Mouse (Mus musculus): ENCODE measurements at regions not wholly inside any gene's neighbourhood (a gene's known extent, or its start where the extent isn't known, plus 50 kb on each side); places are given as distances from the start of the nearest gene placed in this dataset.

GRCm38 (mm10) chr17:4333091-4333490 is 637.0 kb upstream of the Nox3 start:
- no peak overlapping the region for H3K4me2 ChIP-seq (replicated peaks)
- ATAC-seq, result no peak
- no peak overlapping the region for H3K4me3 ChIP-seq (replicated peaks)
- 92% methylated on average over 4 of the region's 4 CpGs for WGBS
- no peaks in the 10 kb centered on the region for H3K9me3 ChIP-seq
- no peaks in the 10 kb centered on the region for H3K27me3 ChIP-seq (replicated peaks)
- no peaks in the 10 kb centered on the region for H3K36me3 ChIP-seq
- no peak overlapping the region for H3K27ac ChIP-seq
- H3K4me1 ChIP-seq (replicated peaks), result no peaks in the 10 kb centered on the region
- no peak overlapping the region for H3K9ac ChIP-seq

- H3K36me3 ChIP-seq, result no peaks in the 10 kb centered on the region
- H3K4me2 ChIP-seq (replicated peaks), result no peak overlapping the region
- ATAC-seq, result no peak
- H3K4me3 ChIP-seq (replicated peaks), result no peak overlapping the region
- H3K9me3 ChIP-seq, result no peaks in the 10 kb centered on the region
- no peaks in the 10 kb centered on the region for H3K27me3 ChIP-seq (replicated peaks)
- no peak overlapping the region for H3K9ac ChIP-seq
- H3K4me1 ChIP-seq (replicated peaks), result no peaks in the 10 kb centered on the region
- H3K27ac ChIP-seq, result no peak overlapping the region
- WGBS, result 53% methylated on average over 1 of the region's 1 CpGs
These were observed 641.1 kb upstream of the Arid1b start for GRCm38 (mm10) chr17:4353018-4353417.

DNA sequence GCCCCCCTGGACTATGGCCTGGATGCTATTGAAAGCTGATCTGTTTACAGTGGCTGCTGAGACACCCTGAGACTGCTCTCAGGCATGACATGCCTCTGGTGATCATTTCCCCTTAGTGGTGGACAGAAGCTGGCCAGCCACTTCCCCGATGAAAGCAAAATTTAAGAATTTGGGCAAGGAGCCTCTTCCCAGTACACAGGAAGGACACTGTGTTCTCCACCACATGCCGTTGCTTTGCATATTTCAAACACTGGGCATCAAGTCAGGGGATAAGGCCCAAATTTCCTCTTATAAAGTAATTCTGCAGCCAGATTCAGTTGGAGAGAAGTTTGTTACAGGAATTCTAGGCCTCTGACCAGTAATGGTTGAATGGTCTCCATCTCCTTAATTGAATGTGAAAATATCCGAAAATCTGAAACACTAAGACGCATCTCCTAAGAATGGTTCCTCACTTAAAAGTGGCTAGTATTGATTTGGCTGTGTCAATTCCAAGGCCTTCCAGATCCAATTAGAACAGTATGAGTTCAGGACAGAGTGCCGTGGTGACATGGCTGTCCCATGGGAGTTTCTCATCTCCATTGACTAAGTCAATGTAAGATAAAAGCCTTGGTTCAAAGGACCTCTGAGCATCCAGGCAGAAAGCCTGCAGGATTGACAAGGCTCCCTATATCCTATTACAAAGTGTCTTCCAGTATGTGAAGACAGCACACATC is 638.5 kb upstream of the Arid1b start:
- H3K27ac ChIP-seq, result no peak overlapping the region
- no peaks in the 10 kb centered on the region for H3K9me3 ChIP-seq
- H3K4me2 ChIP-seq (replicated peaks), result no peak overlapping the region
- no peak overlapping the region for H3K9ac ChIP-seq
- WGBS, result 88% methylated on average over 5 of the region's 5 CpGs
- no peak for ATAC-seq
- H3K27me3 ChIP-seq (replicated peaks), result no peaks in the 10 kb centered on the region
- H3K4me3 ChIP-seq (replicated peaks), result no peak overlapping the region
- no peaks in the 10 kb centered on the region for H3K36me3 ChIP-seq
- H3K4me1 ChIP-seq (replicated peaks), result no peaks in the 10 kb centered on the region

- no peaks in the 10 kb centered on the region for H3K27me3 ChIP-seq (replicated peaks)
- no peak for ATAC-seq
- H3K27ac ChIP-seq, result no peak overlapping the region
- H3K36me3 ChIP-seq, result no peaks in the 10 kb centered on the region
- no peak overlapping the region for H3K4me3 ChIP-seq (replicated peaks)
- no peak overlapping the region for H3K9ac ChIP-seq
- H3K9me3 ChIP-seq, result no peaks in the 10 kb centered on the region
- WGBS, result 70% methylated on average over 4 of the region's 4 CpGs
- no peak overlapping the region for H3K4me2 ChIP-seq (replicated peaks)
- no peaks in the 10 kb centered on the region for H3K4me1 ChIP-seq (replicated peaks)
These were observed 633.5 kb upstream of the Arid1b start for GRCm38 (mm10) chr17:4360413-4361320.

DNA sequence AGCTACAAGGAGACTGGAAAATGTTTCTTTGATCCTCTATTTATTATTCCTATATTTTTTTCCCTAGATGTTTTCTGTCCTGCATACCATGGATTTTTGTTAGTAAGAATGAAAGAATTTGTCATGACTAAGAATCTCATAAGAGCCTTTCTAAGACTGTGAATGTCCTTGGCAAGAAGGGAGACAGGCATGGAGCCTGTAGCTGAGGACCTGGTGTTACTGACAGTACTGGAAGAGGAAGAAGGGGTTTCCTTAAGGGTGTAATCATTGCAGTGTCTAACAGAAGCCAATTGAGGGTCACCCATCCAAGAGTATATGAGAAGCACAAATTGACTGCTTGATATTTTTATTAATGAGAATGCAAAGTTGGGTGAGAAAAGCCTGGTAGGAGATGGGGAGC is 628.3 kb upstream of the Arid1b start:
- no peak for ATAC-seq
- Histone ChIP-seq H3K27ac (no peak overlapping the region), H3K4me1 (replicated peaks) (no peaks in the 10 kb centered on the region), H3K4me2 (replicated peaks) (no peak overlapping the region), H3K27me3 (replicated peaks) (no peaks in the 10 kb centered on the region), H3K9me3 (no peaks in the 10 kb centered on the region), H3K9ac (no peak overlapping the region), H3K4me3 (replicated peaks) (no peak overlapping the region), H3K36me3 (no peaks in the 10 kb centered on the region)

DNA sequence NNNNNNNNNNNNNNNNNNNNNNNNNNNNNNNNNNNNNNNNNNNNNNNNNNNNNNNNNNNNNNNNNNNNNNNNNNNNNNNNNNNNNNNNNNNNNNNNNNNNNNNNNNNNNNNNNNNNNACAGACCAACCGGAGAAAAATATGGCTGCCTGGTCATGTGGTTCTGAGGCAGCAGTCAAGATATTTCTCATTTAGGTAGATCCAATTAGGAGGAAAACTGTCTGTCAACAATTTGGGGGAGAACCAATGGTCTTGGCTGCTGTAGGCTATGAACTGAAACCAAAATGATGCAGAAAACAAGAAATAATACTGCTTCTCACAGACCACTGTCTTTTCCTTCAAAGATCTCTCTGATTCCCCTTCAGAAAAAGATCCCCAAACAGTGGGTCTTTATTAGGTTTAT is 613.7 kb upstream of the Arid1b start:
- WGBS, result 83% methylated on average over 1 of the region's 1 CpGs
- no peak overlapping the region for H3K9ac ChIP-seq
- no peaks in the 10 kb centered on the region for H3K4me1 ChIP-seq (replicated peaks)
- no peaks in the 10 kb centered on the region for H3K9me3 ChIP-seq
- H3K27ac ChIP-seq, result no peak overlapping the region
- no peak for ATAC-seq
- no peak overlapping the region for H3K4me3 ChIP-seq (replicated peaks)
- no peaks in the 10 kb centered on the region for H3K27me3 ChIP-seq (replicated peaks)
- H3K36me3 ChIP-seq, result no peaks in the 10 kb centered on the region
- no peak overlapping the region for H3K4me2 ChIP-seq (replicated peaks)

DNA sequence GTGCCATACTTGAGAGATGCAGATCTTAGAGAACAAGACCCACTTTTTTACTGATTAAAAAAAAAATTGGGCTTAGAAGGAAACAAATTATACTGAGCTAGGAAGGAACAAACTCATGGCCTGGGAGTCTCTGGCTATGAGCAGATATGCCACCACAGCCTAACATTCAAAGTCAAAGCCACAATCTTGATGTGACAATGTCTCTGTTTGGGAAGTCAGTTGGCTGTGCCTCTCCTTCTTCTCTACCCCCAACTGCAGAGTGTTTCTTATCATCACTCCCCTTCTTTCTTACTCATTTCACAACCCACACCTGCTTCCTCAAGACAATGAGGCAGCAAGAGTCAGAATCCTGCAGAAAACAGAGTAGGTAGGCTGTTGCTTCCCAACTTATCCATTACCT is 613.3 kb upstream of the Arid1b start:
- no peaks in the 10 kb centered on the region for H3K9me3 ChIP-seq
- no peaks in the 10 kb centered on the region for H3K27me3 ChIP-seq (replicated peaks)
- no peak overlapping the region for H3K27ac ChIP-seq
- H3K36me3 ChIP-seq, result no peaks in the 10 kb centered on the region
- no peak overlapping the region for H3K4me2 ChIP-seq (replicated peaks)
- no peak overlapping the region for H3K9ac ChIP-seq
- no peak overlapping the region for H3K4me3 ChIP-seq (replicated peaks)
- H3K4me1 ChIP-seq (replicated peaks), result no peaks in the 10 kb centered on the region
- no peak for ATAC-seq

GRCm38 (mm10) chr17:4381896-4382685 is 612.0 kb upstream of the Arid1b start:
- ATAC-seq, result no peak
- WGBS, result 72% methylated on average over 13 of the region's 13 CpGs
- no peaks in the 10 kb centered on the region for H3K4me1 ChIP-seq (replicated peaks)
- no peak overlapping the region for H3K9ac ChIP-seq
- no peak overlapping the region for H3K27ac ChIP-seq
- no peaks in the 10 kb centered on the region for H3K9me3 ChIP-seq
- H3K4me2 ChIP-seq (replicated peaks), result no peak overlapping the region
- no peak overlapping the region for H3K4me3 ChIP-seq (replicated peaks)
- no peaks in the 10 kb centered on the region for H3K27me3 ChIP-seq (replicated peaks)
- no peaks in the 10 kb centered on the region for H3K36me3 ChIP-seq

- H3K4me2 ChIP-seq (replicated peaks), result no peak overlapping the region
- no peak overlapping the region for H3K4me3 ChIP-seq (replicated peaks)
These were observed 611.4 kb upstream of the Arid1b start for GRCm38 (mm10) chr17:4382716-4383115.

DNA sequence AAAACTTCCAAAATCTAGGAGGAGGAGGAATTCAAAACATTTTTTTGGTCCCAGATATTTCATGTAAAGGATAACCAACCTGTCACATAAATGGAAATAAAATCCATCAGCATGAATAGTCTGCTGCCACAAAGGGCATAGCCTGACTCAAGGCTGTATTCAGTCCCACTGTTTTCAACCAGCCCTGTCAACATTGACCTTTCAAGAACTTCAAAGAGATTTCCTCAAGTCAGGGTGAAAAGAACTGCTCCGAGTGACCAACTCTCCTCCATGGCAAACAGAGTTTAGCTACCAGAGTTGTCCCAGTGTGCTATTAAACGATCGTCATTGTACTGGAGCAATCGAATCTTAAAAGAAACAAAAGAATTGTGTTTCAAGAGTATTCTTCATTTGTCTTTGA is 606.5 kb upstream of the Arid1b start:
- H3K36me3 ChIP-seq, result no peaks in the 10 kb centered on the region
- no peaks in the 10 kb centered on the region for H3K4me1 ChIP-seq (replicated peaks)
- no peak overlapping the region for H3K4me3 ChIP-seq (replicated peaks)
- H3K27ac ChIP-seq, result no peak overlapping the region
- no peaks in the 10 kb centered on the region for H3K9me3 ChIP-seq
- H3K27me3 ChIP-seq (replicated peaks), result no peaks in the 10 kb centered on the region
- WGBS, result 66% methylated on average over 4 of the region's 4 CpGs
- no peak for ATAC-seq
- no peak overlapping the region for H3K9ac ChIP-seq
- no peak overlapping the region for H3K4me2 ChIP-seq (replicated peaks)

More at GRCm38 (mm10) chr17:4382716-4383115, 611.4 kb upstream of the Arid1b start:
- no peak for ATAC-seq
- Histone ChIP-seq H3K27ac (no peak overlapping the region), H3K9ac (no peak overlapping the region), H3K4me1 (replicated peaks) (no peaks in the 10 kb centered on the region), H3K36me3 (no peaks in the 10 kb centered on the region), H3K27me3 (replicated peaks) (no peaks in the 10 kb centered on the region), H3K9me3 (no peaks in the 10 kb centered on the region)

GRCm38 (mm10) chr17:4390012-4390411 is 604.1 kb upstream of the Arid1b start:
- 87% methylated on average over 4 of the region's 4 CpGs for WGBS
- H3K4me1 ChIP-seq (replicated peaks), result no peaks in the 10 kb centered on the region
- H3K9ac ChIP-seq, result no peak overlapping the region
- no peaks in the 10 kb centered on the region for H3K9me3 ChIP-seq
- no peak overlapping the region for H3K4me2 ChIP-seq (replicated peaks)
- H3K27me3 ChIP-seq (replicated peaks), result no peaks in the 10 kb centered on the region
- no peak for ATAC-seq
- no peak overlapping the region for H3K27ac ChIP-seq
- H3K36me3 ChIP-seq, result no peaks in the 10 kb centered on the region
- no peak overlapping the region for H3K4me3 ChIP-seq (replicated peaks)

- no peak overlapping the region for H3K4me3 ChIP-seq (replicated peaks)
- H3K9me3 ChIP-seq, result no peaks in the 10 kb centered on the region
- H3K9ac ChIP-seq, result no peak overlapping the region
- no peak overlapping the region for H3K27ac ChIP-seq
- no peaks in the 10 kb centered on the region for H3K36me3 ChIP-seq
- H3K27me3 ChIP-seq (replicated peaks), result no peaks in the 10 kb centered on the region
- no peak overlapping the region for H3K4me2 ChIP-seq (replicated peaks)
- no peak for ATAC-seq
- no peaks in the 10 kb centered on the region for H3K4me1 ChIP-seq (replicated peaks)
These were observed 603.6 kb upstream of the Arid1b start for GRCm38 (mm10) chr17:4390577-4390976.

All from intestine, embryonic 15.5 days (tissue).